ENCODE assay signal across 9 mouse cellular contexts in the genomic region with DNA sequence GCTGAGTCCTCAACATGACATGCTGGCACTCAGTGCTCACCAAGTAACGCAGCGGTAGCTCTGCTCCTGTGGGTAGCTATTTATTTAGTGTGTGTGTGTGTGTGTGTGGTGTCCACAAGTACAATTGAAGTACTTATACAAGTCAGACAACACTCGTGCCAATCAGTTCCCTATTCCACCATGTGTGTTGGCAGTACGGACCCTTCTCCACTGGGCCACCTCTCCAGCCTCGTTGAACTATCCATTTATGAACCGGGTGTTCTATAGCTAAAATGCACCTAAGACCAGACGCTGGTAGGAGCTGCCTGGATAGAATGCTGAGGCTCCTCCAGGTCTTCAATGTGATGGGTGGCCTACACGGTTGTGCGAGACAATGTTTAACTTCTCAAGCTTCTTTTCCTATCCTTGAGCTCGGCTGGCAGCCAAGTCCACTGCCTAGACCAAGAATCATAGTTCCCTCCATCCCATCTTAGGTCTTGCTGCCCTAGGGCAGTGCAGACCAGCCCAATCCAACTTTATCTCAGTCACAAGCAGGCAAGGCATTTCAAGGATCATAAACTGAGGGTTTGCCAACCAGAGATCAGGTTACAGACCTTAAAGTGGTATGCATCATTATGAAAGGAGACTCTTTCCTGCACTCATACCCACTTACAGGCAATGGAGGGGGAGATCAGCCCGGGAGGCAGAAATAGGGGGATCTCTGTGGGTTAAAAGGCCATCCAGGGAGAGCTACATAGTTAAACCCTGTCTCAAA. TPM values are rescaled to one million over a fixed set of nuclear protein-coding genes. Genes with fewer than 3 reads are reported as not detected.
DNase-seq lines count a peak whose midpoint lies in the region; ATAC-seq and TF ChIP-seq lines count a peak whose summit lies in the region.
"Had no signal": no experiment of that assay in that cellular context is flagged by ENCODE, and none has a peak within 500 bp of the region (broad histone marks: within the 10 kb centered on the region; RNA-seq: fewer than 3 reads in every experiment).

No protein-coding gene starts in this region.

- TF ChIP-seq CTCF in midbrain, postnatal 0 days (IDR thresholded peaks at IDR 0.05): no peak

- H3K4me2 ChIP-seq in hindbrain, embryonic 13.5 days: no peak overlapping the region
- no peak overlapping the region for H3K4me2 ChIP-seq in hindbrain, embryonic 12.5 days (replicated peaks)
- H3K4me2 ChIP-seq in forebrain, embryonic 13.5 days: no peak overlapping the region
- no peak overlapping the region for H3K4me2 ChIP-seq in midbrain, postnatal 0 days (ENCODE audit: low read depth, low read length, poor library complexity, severe bottlenecking)
- H3K4me2 ChIP-seq: liver, embryonic 15.5 days had no signal

- ATAC-seq in hindbrain, embryonic 13.5 days (ENCODE audit: low FRiP score): no peak
- ATAC-seq in hindbrain, embryonic 12.5 days (ENCODE audit: low FRiP score): no peak
- ATAC-seq in forebrain, embryonic 13.5 days: no peak
- ATAC-seq in midbrain, postnatal 0 days (ENCODE audit: low FRiP score): no peak
- ATAC-seq in inflammation-experienced regulatory T-cells, adult 6 months: no peak

- H3K9ac ChIP-seq in hindbrain, embryonic 13.5 days: no peak overlapping the region
- no peak overlapping the region for H3K9ac ChIP-seq in hindbrain, embryonic 12.5 days
- no peak overlapping the region for H3K9ac ChIP-seq in forebrain, embryonic 13.5 days
- H3K9ac ChIP-seq in midbrain, postnatal 0 days (replicated peaks; ENCODE audit: low read length, poor library complexity, severe bottlenecking): no peak overlapping the region
- H3K9ac ChIP-seq: liver, embryonic 15.5 days had no signal

- H3K36me3 ChIP-seq in hindbrain, embryonic 13.5 days: peaks cover 49% of the 10 kb centered on the region
- H3K36me3 ChIP-seq in hindbrain, embryonic 12.5 days: peaks cover 44% of the 10 kb centered on the region
- peaks cover 50% of the 10 kb centered on the region for H3K36me3 ChIP-seq in forebrain, embryonic 13.5 days (ENCODE audit: poor library complexity, severe bottlenecking)
- peaks cover 37% of the 10 kb centered on the region for H3K36me3 ChIP-seq in midbrain, postnatal 0 days (ENCODE audit: insufficient read depth, low read length)

- 92% methylated on average over 11 of the region's 11 CpGs for WGBS in hindbrain, embryonic 13.5 days
- 89% methylated on average over 11 of the region's 11 CpGs for WGBS in hindbrain, embryonic 12.5 days
- 88% methylated on average over 11 of the region's 11 CpGs for WGBS in forebrain, embryonic 13.5 days
- 88% methylated on average over 11 of the region's 11 CpGs for WGBS in midbrain, postnatal 0 days

- no peaks in the 10 kb centered on the region for H3K9me3 ChIP-seq in hindbrain, embryonic 13.5 days
- peaks cover 4% of the 10 kb centered on the region; the same call in 1 of the 2 replicates for H3K9me3 ChIP-seq in hindbrain, embryonic 12.5 days (replicated peaks)
- H3K9me3 ChIP-seq in forebrain, embryonic 13.5 days (replicated peaks): no peaks in the 10 kb centered on the region; the same call in 1 of the 2 replicates
- H3K9me3 ChIP-seq in midbrain, postnatal 0 days (ENCODE audit: low read length): no peaks in the 10 kb centered on the region
- H3K9me3 ChIP-seq: liver, embryonic 15.5 days had no signal

- peak; percentile 94 to 95 for DNase-seq in kidney, adult 8-10 months
- DNase-seq in midbrain, postnatal 0 days (ENCODE audit: low spot score): peak; percentile 12
- DNase-seq in cerebellum, adult 9-11 months: no peak
- no peak for DNase-seq in thymus, postnatal 25 days

- H3K27me3 ChIP-seq in hindbrain, embryonic 13.5 days: no peaks in the 10 kb centered on the region
- no peaks in the 10 kb centered on the region for H3K27me3 ChIP-seq in hindbrain, embryonic 12.5 days
- H3K27me3 ChIP-seq in forebrain, embryonic 13.5 days: no peaks in the 10 kb centered on the region
- H3K27me3 ChIP-seq in midbrain, postnatal 0 days (ENCODE audit: insufficient read depth, low read length): no peaks in the 10 kb centered on the region
- H3K27me3 ChIP-seq: liver, embryonic 15.5 days had no signal

- no peaks in the 10 kb centered on the region for H3K4me1 ChIP-seq in hindbrain, embryonic 13.5 days (replicated peaks)
- no peaks in the 10 kb centered on the region for H3K4me1 ChIP-seq in hindbrain, embryonic 12.5 days
- no peaks in the 10 kb centered on the region for H3K4me1 ChIP-seq in forebrain, embryonic 13.5 days
- H3K4me1 ChIP-seq in midbrain, postnatal 0 days (ENCODE audit: insufficient read depth, low read length): no peaks in the 10 kb centered on the region
- H3K4me1 ChIP-seq: liver, embryonic 15.5 days had no signal

- peak overlapping the region; percentile 48; the same call in 1 of the 2 replicates for H3K27ac ChIP-seq in hindbrain, embryonic 13.5 days
- no peak overlapping the region for H3K27ac ChIP-seq in hindbrain, embryonic 12.5 days
- peak overlapping the region; percentile 32 for H3K27ac ChIP-seq in forebrain, embryonic 13.5 days
- H3K27ac ChIP-seq in midbrain, postnatal 0 days (ENCODE audit: low read depth, low read length): peak overlapping the region; percentile 19; the same call in 1 of the 2 replicates
- H3K27ac ChIP-seq: liver, embryonic 15.5 days had no signal

- H3K4me3 ChIP-seq in hindbrain, embryonic 13.5 days: no peak overlapping the region
- no peak overlapping the region for H3K4me3 ChIP-seq in hindbrain, embryonic 12.5 days
- H3K4me3 ChIP-seq in forebrain, embryonic 13.5 days: no peak overlapping the region
- no peak overlapping the region for H3K4me3 ChIP-seq in midbrain, postnatal 0 days (ENCODE audit: low read depth, low read length)
- H3K4me3 ChIP-seq: liver, embryonic 15.5 days had no signal

RNA-seq across cellular contexts. Expression of a gene that starts 16.6 kb away (rescaled TPM):
- 571 and 597 TPM in 2 replicates for polyA plus RNA-seq in hindbrain, embryonic 13.5 days (2015; fragmentation: Nextera tagmentation; extraction: Ambion mirVana)
- 552 and 643 TPM in 2 replicates for polyA plus RNA-seq in hindbrain, embryonic 12.5 days (2016; fragmentation: Nextera tagmentation; extraction: Ambion mirVana)
- 367 and 422 TPM in 2 replicates for polyA plus RNA-seq in forebrain, embryonic 13.5 days (2015; fragmentation: Nextera tagmentation; extraction: Ambion mirVana)
- 230 and 291 TPM in 2 replicates for total RNA-seq in midbrain, postnatal 0 days (2014; rRNA removed)
- polyA plus RNA-seq in midbrain, postnatal 0 days (2015; fragmentation: Nextera tagmentation; extraction: Ambion mirVana): 227 and 257 TPM in 2 replicates
- polyA plus RNA-seq in inflammation-experienced regulatory T-cells, adult 6 months (2017; shearing (Covaris generic)): 100 to 1,000 TPM in 1 of 3 experiments, 10 to 100 TPM in 2; 76.6 to 101 (median 89.4) TPM

RNA-seq across cellular contexts. Expression of a gene that starts 58.9 kb away (rescaled TPM):
- 0.32 TPM in 1 of 2 replicates, not detected in the other for polyA plus RNA-seq in hindbrain, embryonic 13.5 days (2015; fragmentation: Nextera tagmentation; extraction: Ambion mirVana)
- not detected in 2 replicates for polyA plus RNA-seq in hindbrain, embryonic 12.5 days (2016; fragmentation: Nextera tagmentation; extraction: Ambion mirVana)
- polyA plus RNA-seq in forebrain, embryonic 13.5 days (2015; fragmentation: Nextera tagmentation; extraction: Ambion mirVana): not detected in 2 replicates
- not detected in 2 replicates for total RNA-seq in midbrain, postnatal 0 days (2014; rRNA removed)
- 0.22 TPM in 1 of 2 replicates, not detected in the other for polyA plus RNA-seq in midbrain, postnatal 0 days (2015; fragmentation: Nextera tagmentation; extraction: Ambion mirVana)
- not detected for polyA plus RNA-seq in inflammation-experienced regulatory T-cells, adult 6 months (2017; shearing (Covaris generic))
- polyA plus RNA-seq: liver, embryonic 15.5 days had no signal

Comparison
In these comparisons a context has a peak if more than half of its experiments do, and no peak if none do; other contexts are left out.
1. DNase-seq: peak in kidney, adult 8-10 months (2 of 2) and midbrain, postnatal 0 days (single experiment); none in cerebellum, adult 9-11 months (single experiment) and thymus, postnatal 25 days (single experiment).